In the genomic region with DNA sequence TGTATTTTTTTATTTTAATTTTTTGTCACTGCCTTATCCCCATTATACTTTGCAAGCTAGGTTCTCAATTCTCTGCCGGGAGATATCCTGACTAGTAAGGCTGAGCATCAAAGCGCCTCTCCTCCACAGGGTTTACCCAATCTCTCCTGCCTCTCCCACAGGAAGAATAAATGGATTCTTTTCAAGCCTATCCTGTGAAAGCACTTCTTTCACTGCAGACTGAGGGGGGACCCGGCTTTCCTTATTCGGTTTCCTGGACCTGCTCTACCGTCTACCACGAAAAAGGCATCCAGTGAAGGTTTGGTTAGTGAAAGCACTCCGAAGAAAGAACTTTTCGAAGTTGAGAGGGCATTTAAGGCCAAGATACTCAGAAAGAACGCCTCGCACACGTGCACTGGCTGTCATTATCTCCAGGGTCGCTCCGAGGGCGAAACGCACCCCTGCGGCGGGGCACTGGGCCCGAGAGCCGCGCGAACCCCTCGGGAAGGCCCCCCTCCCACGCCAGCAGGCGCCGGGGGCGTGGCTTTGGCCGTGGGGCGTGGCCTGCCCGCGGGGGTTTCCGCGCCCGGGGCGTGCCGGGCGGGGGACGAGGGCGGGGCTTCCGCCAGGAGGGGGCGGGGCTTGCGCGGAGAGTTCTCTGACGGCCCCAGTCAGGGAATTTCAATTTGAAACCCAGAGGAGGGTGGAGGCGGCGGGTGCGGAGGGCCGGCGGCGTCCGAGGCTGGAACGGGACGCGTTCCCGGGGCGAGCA, we compare ENCODE assay signal across 8 mouse cellular contexts. TPM values are rescaled to one million over a fixed set of nuclear protein-coding genes. Genes with fewer than 3 reads are reported as not detected.
DNase-seq lines count a peak whose midpoint lies in the region; ATAC-seq lines count a peak whose summit lies in the region.

TSS of gene Epb41l2 (plus strand) at position 591 of the 751 bp plus-strand sequence.

- peak within 1 kb of the TSS; percentile 76 for H3K9ac ChIP-seq in hindbrain, embryonic 14.5 days

- H3K27me3 ChIP-seq in hindbrain, embryonic 14.5 days (ENCODE audit: control insufficient read depth, insufficient read depth, low read length) = no peaks in the 10 kb centered on the region

- peak within 1 kb of the TSS; percentile 86 for H3K4me3 ChIP-seq in hindbrain, embryonic 14.5 days (replicated peaks; ENCODE audit: low read length)

- peak; percentile 89 for ATAC-seq in hindbrain, embryonic 14.5 days (ENCODE audit: low FRiP score)

- peak; percentile 54 for DNase-seq in WW6 (ENCODE audit: low read depth, low spot score)
- DNase-seq in cerebellum, postnatal 36 days = peak; percentile 57 to 74
- peak; percentile 88 for DNase-seq in frontal cortex, postnatal 36 days (ENCODE audit: low spot score in 2 of 2)
- peak; percentile 80 for DNase-seq in hindbrain, embryonic 14.5 days (ENCODE audit: low spot score)
- DNase-seq in layer of hippocampus, postnatal 36 days = peak; percentile 90 to 92
- DNase-seq in lung, postnatal 25 days (ENCODE audit: low spot score) = peak; percentile 92
- DNase-seq in retina, adult 2 months (ENCODE audit: low read depth, low spot score) = peak; percentile 72
- DNase-seq in thymus, postnatal 25 days = peak; percentile 97

- 1% methylated on average over 53 of the region's 55 CpGs for WGBS in hindbrain, embryonic 14.5 days

- 0 out of 2 replicates have a peak, but pooled peaks cover 7% of the 10 kb centered on the region for H3K4me1 ChIP-seq in hindbrain, embryonic 14.5 days (replicated peaks; ENCODE audit: control insufficient read depth, insufficient read depth, low read length)

- no peaks in the 10 kb centered on the region for H3K36me3 ChIP-seq in hindbrain, embryonic 14.5 days (replicated peaks; ENCODE audit: control insufficient read depth, insufficient read depth)

- H3K4me2 ChIP-seq in hindbrain, embryonic 14.5 days (replicated peaks) = peak within 1 kb of the TSS; percentile 80

- no peaks in the 10 kb centered on the region for H3K9me3 ChIP-seq in hindbrain, embryonic 14.5 days (ENCODE audit: control insufficient read depth, low read length)

- peak within 1 kb of the TSS; percentile 58 for H3K27ac ChIP-seq in hindbrain, embryonic 14.5 days

RNA-seq across cellular contexts. Expression of gene Epb41l2, which starts in this region (rescaled TPM):
- 31.0 and 32.6 TPM in 2 replicates for polyA plus RNA-seq in hindbrain, embryonic 14.5 days (2014; fragmentation: Nextera tagmentation; extraction: Ambion mirVana)
- 10 to 100 TPM; 84.6 to 89.0 TPM for total RNA-seq in layer of hippocampus, postnatal 36 days (2021)

Comparison
In these comparisons a context has a peak if more than half of its experiments do, and no peak if none do; other contexts are left out.
1. Peak in every context shown above with its lines: DNase-seq, ATAC-seq, H3K4me3 ChIP-seq and H3K27ac ChIP-seq.